Mouse (Mus musculus): ENCODE results near the gene Epha8. TPM values are rescaled to one million over a fixed set of nuclear protein-coding genes. Genes with fewer than 3 reads are reported as not detected.

The Epha8 gene
- total RNA-seq, 2 experiments from 2014 or later, result 3.9 to 6.5 TPM

DNA sequence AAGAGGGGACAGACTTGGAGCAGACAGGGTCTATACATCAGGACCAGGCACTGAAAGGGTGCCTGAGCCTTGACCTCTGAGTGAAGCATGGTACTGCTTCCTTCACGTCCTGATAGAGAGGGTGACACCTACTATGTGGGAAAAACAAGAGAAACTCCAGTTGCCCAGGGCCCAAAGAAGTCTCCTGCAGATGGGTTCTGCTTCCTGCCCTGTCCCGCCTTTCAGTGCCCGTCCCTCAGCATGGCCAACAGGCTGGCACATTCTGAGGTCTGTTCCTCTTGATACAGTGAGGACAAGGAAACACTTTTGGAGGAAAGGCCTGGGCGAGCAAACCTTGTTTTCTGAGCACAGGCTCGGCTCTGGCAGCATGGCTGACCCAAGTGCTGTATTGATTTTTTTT, 68.9 kb downstream of the Epha8 start:
- intact Hi-C loops (cut with DNase I), result no loop called here
- DNase-seq (ENCODE audit: low spot score in 2 of 2), result no peak

- intact Hi-C loops (cut with DNase I), result no loop called here
- DNase-seq (ENCODE audit: low spot score in 2 of 2), result peak in 1 of 2 experiments; percentile 39
These were observed 70.5 kb downstream of the Epha8 start, which contains the start of gene C1qb for GRCm38 (mm10) chr4:136886101-136886500. C1qb (minus strand) TSS chr4:136886187.

Other genes starting within 250 kb of the Epha8 start
- gene Ephb2, start 120.8 kb downstream of the Epha8 start, total RNA-seq (2021), result 10 to 100 TPM; 15.2 to 21.4 TPM
- 10 to 100 TPM; 56.6 to 61.3 TPM for gene C1qb, start 70.6 kb downstream of the Epha8 start, total RNA-seq (2021)
- 10 to 100 TPM; 38.3 to 44.1 TPM for gene C1qc, start 63.8 kb downstream of the Epha8 start, total RNA-seq (2021)
- gene C1qa, start 58.0 kb downstream of the Epha8 start, total RNA-seq (2021), result 10 to 100 TPM; 51.2 to 54.2 TPM
- 10 to 100 TPM; 13.8 to 15.1 TPM for gene Zbtb40, start 92.0 kb upstream of the Epha8 start, total RNA-seq (2021)